Mouse (Mus musculus): ENCODE measurements around the gene Dr1.
"Not testable (repeated sequence)": the region's sequence is repeated elsewhere in the genome, so short reads cannot be mapped to it uniquely, and the experiment has no call there.

DNA sequence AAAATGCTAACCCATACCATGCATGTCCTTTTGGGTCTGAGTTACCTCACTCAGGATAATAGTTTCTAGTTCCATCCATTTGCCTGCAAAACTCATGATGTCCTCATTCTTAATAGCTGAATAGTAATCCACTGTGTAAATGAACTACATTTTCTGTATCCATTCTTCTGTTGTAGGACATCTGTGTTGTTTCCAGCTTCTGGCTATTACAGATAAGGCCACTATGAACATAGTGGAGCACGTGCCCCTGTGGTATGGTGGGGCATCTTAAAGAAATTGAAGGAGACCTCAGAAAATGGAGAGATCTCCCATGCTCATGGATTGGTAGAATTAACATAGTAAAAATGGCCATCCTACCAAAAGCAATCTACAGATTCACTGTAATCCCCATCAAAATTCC lies 4.9 kb upstream of the Dr1 start:
- TF ChIP-seq POU5F1 (IDR thresholded peaks at IDR 0.05; ENCODE audit: borderline replicate concordance, low read length); CTCF (conservative IDR thresholded peaks at IDR 0.05; ENCODE audit: low read length); NANOG (IDR thresholded peaks at IDR 0.05; ENCODE audit: borderline replicate concordance, low read length): not testable (repeated sequence)
